ENCODE assay signal across 30 mouse cellular contexts in the genomic region with DNA sequence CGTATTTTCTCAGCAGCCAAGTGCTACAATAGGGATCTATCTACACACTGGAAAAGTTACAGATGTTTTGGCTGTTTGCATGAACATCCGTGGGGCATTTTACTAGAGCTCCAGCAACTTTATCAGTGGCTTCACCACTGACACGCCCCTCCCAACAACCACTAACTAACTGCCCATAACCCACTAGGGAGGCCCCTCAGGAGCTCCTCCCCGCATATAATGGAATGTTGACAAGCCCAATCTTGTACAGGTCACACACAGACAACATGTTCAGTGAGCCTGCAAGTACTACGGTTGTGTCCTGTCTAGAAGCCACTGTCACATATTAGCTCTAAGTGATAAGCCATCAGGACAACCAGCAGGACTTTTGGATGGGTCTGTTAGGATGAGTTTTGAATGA. TPM values are rescaled to one million over a fixed set of nuclear protein-coding genes. Genes with fewer than 3 reads are reported as not detected.
DNase-seq lines count a peak whose midpoint lies in the region; ATAC-seq lines count a peak whose summit lies in the region.
"Had no signal": no experiment of that assay in that cellular context is flagged by ENCODE, and none has a peak within 500 bp of the region (broad histone marks: within the 10 kb centered on the region; RNA-seq: fewer than 3 reads in every experiment).

No protein-coding gene starts in this region.

- no peak for ATAC-seq in heart, embryonic 13.5 days (ENCODE audit: extremely low read depth, insufficient number of reproducible peaks, low FRiP score, low TSS enrichment)
- ATAC-seq in liver, embryonic 11.5 days (replicated peaks; ENCODE audit: low FRiP score) = peak; percentile 86
- ATAC-seq in liver, embryonic 16.5 days (ENCODE audit: low read depth) = peak; percentile 76
- ATAC-seq in intestine, embryonic 16.5 days = no peak
- ATAC-seq: forebrain, postnatal 0 days; hindbrain, embryonic 16.5 days; midbrain, embryonic 13.5 days had no signal

- 46% methylated on average over 5 of the region's 5 CpGs for WGBS in heart, embryonic 13.5 days
- 42% methylated on average over 5 of the region's 5 CpGs for WGBS in liver, embryonic 11.5 days
- 26% methylated on average over 5 of the region's 5 CpGs for WGBS in liver, embryonic 16.5 days (ENCODE audit: insufficient replicate concordance)
- WGBS in intestine, embryonic 16.5 days = 71% methylated on average over 5 of the region's 5 CpGs

- DNase-seq in heart, postnatal 36 days = no peak
- DNase-seq in liver, embryonic 11.5 days (ENCODE audit: low spot score) = no peak
- no peak for DNase-seq in gastrocnemius, postnatal 36 days
- DNase-seq in cerebellum, adult 9-11 months = no peak
- DNase-seq: adrenal gland, postnatal 14 days; cerebellum, adult 11-12 months; cerebellum, postnatal 10 days; forebrain, postnatal 0 days; gastrocnemius, postnatal 14 days; heart, adult 18-20 months; heart, postnatal 10 days; kidney, adult 2 months; kidney, postnatal 4 days; layer of hippocampus, postnatal 36 days; left cerebral cortex, postnatal 4 days; retina, postnatal 1 day; right cerebral cortex, postnatal 14 days had no signal

- peaks cover 6% of the 10 kb centered on the region for H3K36me3 ChIP-seq in heart, embryonic 13.5 days
- no peaks in the 10 kb centered on the region for H3K36me3 ChIP-seq in liver, embryonic 11.5 days (ENCODE audit: control insufficient read depth, insufficient read depth, low read length)
- H3K36me3 ChIP-seq in liver, embryonic 16.5 days (ENCODE audit: control insufficient read depth, insufficient read depth) = no peaks in the 10 kb centered on the region
- no peaks in the 10 kb centered on the region for H3K36me3 ChIP-seq in intestine, embryonic 16.5 days (ENCODE audit: control insufficient read depth, insufficient read depth, low read length)
- H3K36me3 ChIP-seq: embryonic facial prominence, embryonic 15.5 days; neural tube, embryonic 15.5 days had no signal

- peaks cover 41% of the 10 kb centered on the region for H3K4me1 ChIP-seq in heart, embryonic 13.5 days
- H3K4me1 ChIP-seq in liver, embryonic 11.5 days (replicated peaks; ENCODE audit: control insufficient read depth, insufficient read depth, low read length) = peaks cover 19% of the 10 kb centered on the region
- peaks cover 14% of the 10 kb centered on the region for H3K4me1 ChIP-seq in liver, embryonic 16.5 days (ENCODE audit: control insufficient read depth, low read depth, low read length)
- H3K4me1 ChIP-seq in intestine, embryonic 16.5 days (ENCODE audit: control insufficient read depth, insufficient read depth, low read length) = peaks cover 8% of the 10 kb centered on the region
- H3K4me1 ChIP-seq: embryonic facial prominence, embryonic 10.5 days; lung, embryonic 15.5 days had no signal

- 0 out of 2 replicates have a peak, but pooled peaks cover 2% of the 10 kb centered on the region for H3K9me3 ChIP-seq in heart, embryonic 13.5 days
- H3K9me3 ChIP-seq in liver, embryonic 11.5 days (ENCODE audit: control insufficient read depth, low read length) = no peaks in the 10 kb centered on the region
- H3K9me3 ChIP-seq in liver, embryonic 16.5 days (replicated peaks; ENCODE audit: control insufficient read depth, low read length) = no peaks in the 10 kb centered on the region
- no peaks in the 10 kb centered on the region for H3K9me3 ChIP-seq in intestine, embryonic 16.5 days (ENCODE audit: control insufficient read depth, low read length)
- H3K9me3 ChIP-seq: embryonic facial prominence, embryonic 15.5 days; forebrain, embryonic 12.5 days; heart, embryonic 12.5 days; lung, embryonic 15.5 days; neural tube, embryonic 15.5 days had no signal

- H3K27ac ChIP-seq in heart, embryonic 13.5 days (replicated peaks) = peak overlapping the region; percentile 25; the same call in 1 of the 2 replicates
- 0 out of 2 replicates have a peak overlapping the region, but pooled peaks have one; percentile 29 for H3K27ac ChIP-seq in liver, embryonic 11.5 days (ENCODE audit: low read depth, low read length)
- H3K27ac ChIP-seq in liver, embryonic 16.5 days (ENCODE audit: low read length) = no peak overlapping the region
- H3K27ac ChIP-seq in intestine, embryonic 16.5 days (ENCODE audit: low read length) = no peak overlapping the region
- H3K27ac ChIP-seq: embryonic facial prominence, embryonic 10.5 days; embryonic facial prominence, embryonic 15.5 days; forebrain, embryonic 12.5 days; hindbrain, embryonic 10.5 days; kidney, postnatal 0 days; lung, embryonic 15.5 days; midbrain, embryonic 13.5 days; neural tube, embryonic 15.5 days had no signal

- intact Hi-C loops in heart, postnatal 36 days (cut with DNase I) = no loop called here
- intact Hi-C loops in gastrocnemius, postnatal 36 days (cut with DNase I) = no loop called here

- H3K4me2 ChIP-seq in heart, embryonic 13.5 days = no peak overlapping the region
- peak overlapping the region; percentile 52 for H3K4me2 ChIP-seq in liver, embryonic 11.5 days
- H3K4me2 ChIP-seq in liver, embryonic 16.5 days (ENCODE audit: low read depth, low read length) = no peak overlapping the region
- H3K4me2 ChIP-seq in intestine, embryonic 16.5 days (ENCODE audit: low read depth, low read length) = no peak overlapping the region
- H3K4me2 ChIP-seq: embryonic facial prominence, embryonic 15.5 days; forebrain, embryonic 12.5 days; heart, embryonic 12.5 days; lung, embryonic 15.5 days; midbrain, embryonic 13.5 days; neural tube, embryonic 15.5 days had no signal

- H3K27me3 ChIP-seq in heart, embryonic 13.5 days (replicated peaks) = no peaks in the 10 kb centered on the region
- no peaks in the 10 kb centered on the region for H3K27me3 ChIP-seq in liver, embryonic 11.5 days (replicated peaks; ENCODE audit: control insufficient read depth, insufficient read depth, low read length)
- no peaks in the 10 kb centered on the region for H3K27me3 ChIP-seq in liver, embryonic 16.5 days (ENCODE audit: control insufficient read depth, insufficient read depth, low read depth, low read length)
- no peaks in the 10 kb centered on the region for H3K27me3 ChIP-seq in intestine, embryonic 16.5 days (replicated peaks; ENCODE audit: control insufficient read depth, insufficient read depth, low read length)
- H3K27me3 ChIP-seq: embryonic facial prominence, embryonic 15.5 days; forebrain, embryonic 12.5 days; heart, embryonic 12.5 days; lung, embryonic 15.5 days; midbrain, embryonic 13.5 days; neural tube, embryonic 15.5 days had no signal

- H3K4me3 ChIP-seq in heart, embryonic 13.5 days = no peak overlapping the region
- no peak overlapping the region for H3K4me3 ChIP-seq in liver, embryonic 11.5 days (ENCODE audit: low read depth, low read length)
- no peak overlapping the region for H3K4me3 ChIP-seq in liver, embryonic 16.5 days (ENCODE audit: low read depth, low read length)
- no peak overlapping the region for H3K4me3 ChIP-seq in intestine, embryonic 16.5 days (ENCODE audit: low read length)
- H3K4me3 ChIP-seq: embryonic facial prominence, embryonic 10.5 days; embryonic facial prominence, embryonic 15.5 days; forebrain, embryonic 12.5 days; heart, embryonic 12.5 days; hindbrain, embryonic 10.5 days; lung, embryonic 15.5 days; midbrain, embryonic 13.5 days; neural tube, embryonic 15.5 days had no signal

- H3K9ac ChIP-seq in heart, embryonic 13.5 days = no peak overlapping the region
- H3K9ac ChIP-seq in liver, embryonic 11.5 days (ENCODE audit: low read depth, low read length) = no peak overlapping the region
- no peak overlapping the region for H3K9ac ChIP-seq in liver, embryonic 16.5 days (ENCODE audit: low read depth, low read length)
- no peak overlapping the region for H3K9ac ChIP-seq in intestine, embryonic 16.5 days (ENCODE audit: low read depth, low read length)
- H3K9ac ChIP-seq: embryonic facial prominence, embryonic 15.5 days; forebrain, embryonic 12.5 days; forebrain, postnatal 0 days; heart, embryonic 12.5 days; lung, embryonic 15.5 days; midbrain, embryonic 13.5 days; neural tube, embryonic 15.5 days had no signal

RNA-seq across cellular contexts. Expression of a gene that starts 18.8 kb away (rescaled TPM):
- polyA plus RNA-seq in heart, embryonic 13.5 days (2015; fragmentation: Nextera tagmentation; extraction: Ambion mirVana) = 8.5 and 8.8 TPM in 2 replicates
- 10 to 100 TPM; 32.4 to 32.8 TPM for total RNA-seq in heart, postnatal 36 days (2021)
- polyA plus RNA-seq in liver, embryonic 11.5 days (2014; fragmentation: Nextera tagmentation; extraction: Ambion mirVana) = 10.0 and 10.7 TPM in 2 replicates
- polyA plus RNA-seq in liver, embryonic 16.5 days (2015; fragmentation: Nextera tagmentation; extraction: Ambion mirVana) = 3.3 and 3.8 TPM in 2 replicates
- polyA plus RNA-seq in intestine, embryonic 16.5 days (2015; fragmentation: Nextera tagmentation; extraction: Ambion mirVana) = 6.3 and 7.4 TPM in 2 replicates
- total RNA-seq in gastrocnemius, postnatal 36 days (2021) = 10 to 100 TPM; 25.7 to 29.8 TPM

Comparison
In these comparisons a context has a peak if more than half of its experiments do, and no peak if none do; other contexts are left out.
1. H3K27ac ChIP-seq: peak in heart, embryonic 13.5 days (single experiment) and liver, embryonic 11.5 days (single experiment); none in liver, embryonic 16.5 days (single experiment) and intestine, embryonic 16.5 days (single experiment).
2. ATAC-seq: peak in liver, embryonic 11.5 days (single experiment) and liver, embryonic 16.5 days (single experiment); none in heart, embryonic 13.5 days (single experiment) and intestine, embryonic 16.5 days (single experiment).